Mouse (Mus musculus): ENCODE results near the gene Cadps.

The Cadps gene

DNA sequence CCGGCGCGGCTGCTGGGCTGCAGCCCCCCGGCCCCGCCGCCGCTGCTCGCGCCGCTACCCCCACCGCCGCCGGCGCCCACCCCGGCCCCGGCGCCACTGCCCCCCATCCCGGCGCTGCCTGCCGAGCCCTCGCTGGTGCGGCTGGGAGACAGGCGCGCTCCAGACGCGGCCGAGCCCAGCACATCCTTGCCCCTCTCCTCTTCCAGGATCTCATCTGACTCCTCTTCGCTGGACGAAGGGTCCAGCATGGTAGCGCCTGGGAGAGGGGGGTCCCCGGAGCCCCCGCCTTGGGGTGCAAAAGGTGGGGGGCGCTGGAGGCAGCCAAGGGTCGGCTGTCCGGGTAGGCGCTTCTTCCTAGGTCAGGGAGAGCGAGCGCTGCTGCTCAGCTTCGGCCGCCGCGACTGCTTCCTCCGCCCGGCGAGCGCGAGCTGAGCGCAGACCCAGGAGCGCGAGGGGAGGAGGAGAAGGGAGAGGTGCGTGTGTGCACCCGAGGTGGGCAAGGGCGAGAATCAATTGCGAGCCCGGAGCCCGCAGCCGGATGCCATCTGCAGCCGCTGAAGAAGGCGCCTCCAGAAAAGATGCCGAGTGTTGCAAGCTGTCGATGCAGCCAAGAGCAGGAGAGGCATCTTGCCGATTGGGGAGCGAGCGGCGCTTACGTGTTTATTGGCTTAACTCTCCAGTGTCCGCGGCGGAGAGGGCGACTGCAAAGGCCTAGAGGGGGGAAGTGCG is at the start of gene Cadps:
Gene Cadps, minus strand, starts transcription at position 589 of the 729 bp plus-strand sequence.
- CTCF ChIA-PET, result no interaction called here

DNA sequence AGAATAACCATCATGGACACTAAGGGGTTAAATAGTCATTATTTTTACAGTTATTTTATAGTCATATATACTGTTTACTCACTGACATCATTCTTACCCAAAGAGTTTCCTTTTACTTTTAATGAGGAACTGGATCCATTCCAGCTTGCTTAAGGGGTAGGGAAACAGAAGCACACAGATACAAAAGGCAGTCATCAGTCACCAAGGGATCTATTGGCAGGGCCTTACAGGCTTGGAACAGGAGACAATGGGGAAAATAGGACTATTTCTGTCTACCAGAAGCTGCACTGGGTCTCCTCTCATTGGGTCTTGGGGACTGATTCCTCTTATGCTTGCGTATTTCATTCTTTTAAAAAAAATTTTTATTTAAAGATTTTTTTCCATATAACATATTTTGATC is 46.7 kb upstream of the Cadps start:
- CTCF ChIA-PET, result no interaction called here

DNA sequence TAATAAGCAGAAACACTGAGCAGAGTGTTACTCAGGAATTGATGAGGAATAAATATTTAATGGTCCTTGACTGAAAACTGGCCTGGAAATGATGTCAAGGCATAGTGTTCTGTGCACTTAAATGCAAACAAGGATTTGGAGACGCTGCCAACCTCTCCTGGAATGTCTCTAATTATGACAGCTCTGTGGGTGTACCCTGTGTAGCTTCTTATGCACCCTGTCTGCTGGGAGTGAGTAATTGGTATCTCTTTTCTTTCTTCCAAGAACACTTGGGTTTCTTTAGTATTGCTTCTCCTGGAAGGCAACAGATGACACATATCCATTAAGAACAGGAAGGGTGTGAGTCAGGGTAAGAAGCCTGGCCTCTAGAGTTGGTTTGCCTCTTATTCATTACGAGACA is 42.4 kb upstream of the Cadps start:
- CTCF ChIA-PET, result no interaction called here

DNA sequence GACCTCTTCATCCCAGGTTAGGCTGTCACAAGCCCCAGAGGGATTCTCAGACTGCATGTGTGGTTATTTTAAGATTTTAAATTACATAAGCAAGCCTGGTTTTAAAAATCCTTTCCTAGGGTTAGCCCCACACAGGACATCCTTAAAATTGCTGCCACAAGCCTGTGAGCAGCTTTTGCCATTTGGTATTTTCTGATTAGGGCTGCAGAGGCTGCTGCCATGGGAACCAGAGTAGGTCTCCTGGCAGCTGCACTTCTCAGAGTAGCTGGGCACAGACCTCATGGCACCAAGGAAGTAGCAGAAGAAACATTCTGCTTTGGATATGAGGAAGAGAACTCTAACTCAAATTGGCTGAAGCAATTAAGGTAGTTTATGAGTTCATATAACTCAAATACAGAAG is 21.0 kb upstream of the Cadps start:
- CTCF ChIA-PET, result no interaction called here

DNA sequence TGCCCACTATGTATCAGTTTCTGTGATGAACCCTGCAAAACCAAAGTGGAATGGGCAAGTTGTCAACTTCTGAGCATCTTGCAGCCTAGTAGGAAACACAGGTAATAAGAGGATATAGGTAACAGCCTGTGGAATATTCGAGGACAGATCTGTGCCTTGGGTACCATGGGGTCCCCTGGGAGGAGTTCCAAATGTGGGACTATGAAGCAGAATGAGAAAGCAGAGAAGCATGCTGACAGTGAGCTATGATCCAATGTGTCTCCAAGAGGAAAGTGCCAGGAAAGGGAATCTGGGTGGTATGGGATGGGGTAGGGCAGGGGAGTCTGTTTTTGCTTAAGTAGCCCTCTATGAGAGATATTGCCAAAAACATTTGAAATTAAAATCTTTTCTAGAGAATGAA is 16.6 kb upstream of the Cadps start:
- CTCF ChIA-PET, result no interaction called here

DNA sequence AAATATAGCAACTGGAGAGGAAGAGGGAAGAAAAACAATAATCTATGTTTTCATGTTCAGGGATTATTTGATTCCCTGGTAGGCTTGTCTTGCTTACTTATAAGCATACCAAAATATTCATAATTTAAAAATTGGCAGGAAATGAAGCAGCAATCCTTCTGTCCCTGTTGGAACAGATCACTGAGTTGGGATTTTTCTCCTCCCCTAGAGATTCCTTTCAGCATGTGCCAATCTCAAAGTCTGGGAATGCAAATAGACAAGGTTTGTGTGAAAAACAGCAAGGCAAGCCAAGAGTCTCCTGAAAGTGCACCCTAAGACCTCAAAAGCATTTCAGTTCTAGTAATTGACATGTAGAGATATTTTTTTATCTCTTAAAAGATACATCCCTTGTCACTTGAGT is 16.1 kb upstream of the Cadps start:
- CTCF ChIA-PET, result no interaction called here

DNA sequence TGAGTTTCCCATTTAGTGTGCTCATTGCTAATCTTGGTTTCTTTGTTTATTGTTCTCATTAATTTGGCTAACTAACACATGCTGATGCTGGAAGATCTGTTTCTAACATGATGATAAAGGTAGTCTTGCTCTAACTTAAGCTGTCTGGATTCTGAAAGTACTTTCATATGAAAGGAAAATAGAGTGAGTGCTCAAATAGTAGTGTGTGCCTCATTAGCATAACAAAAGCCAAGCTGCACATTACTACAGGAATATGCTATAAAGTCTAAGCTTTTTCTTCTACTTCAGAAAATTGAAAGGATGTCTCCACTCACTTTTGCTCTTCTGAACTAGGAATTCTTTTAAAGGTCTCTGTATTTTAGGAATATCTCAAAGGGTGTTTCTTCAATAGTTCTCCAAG is 15.4 kb upstream of the Cadps start:
- CTCF ChIA-PET, result no interaction called here

DNA sequence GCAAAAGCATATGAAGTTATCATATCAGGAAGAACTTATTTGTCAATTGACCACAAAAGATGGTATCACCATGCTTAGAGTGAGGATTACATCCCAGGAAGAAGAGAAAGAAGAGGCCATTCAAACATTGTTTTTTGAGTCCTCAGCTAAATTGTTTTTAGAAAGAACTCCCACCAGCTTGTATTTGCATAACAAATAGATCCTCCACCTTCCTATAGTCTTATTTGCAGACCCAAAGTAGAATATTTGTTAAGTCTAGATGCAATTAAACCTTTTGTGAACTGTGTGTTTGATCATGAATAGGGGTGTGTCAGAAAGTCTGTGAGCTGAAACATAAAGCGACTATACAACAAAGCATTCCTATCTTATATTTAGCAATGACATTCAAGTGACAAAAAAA is 15.0 kb upstream of the Cadps start:
- CTCF ChIA-PET, result no interaction called here

DNA sequence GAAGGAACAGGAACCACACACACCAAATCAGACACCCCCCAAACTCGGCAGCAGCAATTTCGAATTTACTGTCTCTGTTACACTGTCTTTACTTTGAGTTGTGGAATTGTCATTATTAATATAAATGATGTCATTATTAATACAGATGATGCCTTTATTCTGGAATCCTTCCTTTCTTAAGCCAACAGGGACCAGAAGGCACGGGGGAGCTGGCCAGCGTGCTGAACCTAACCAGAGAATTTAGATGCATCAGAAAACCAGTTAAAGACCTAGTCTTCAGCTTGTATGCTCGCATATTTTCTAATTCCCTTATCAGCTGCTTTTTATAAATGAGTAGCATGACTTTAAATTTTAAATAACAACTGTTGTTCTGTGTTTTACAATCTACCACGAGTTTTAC is 902 bp upstream of the Cadps start:
- CTCF ChIA-PET, result no interaction called here

DNA sequence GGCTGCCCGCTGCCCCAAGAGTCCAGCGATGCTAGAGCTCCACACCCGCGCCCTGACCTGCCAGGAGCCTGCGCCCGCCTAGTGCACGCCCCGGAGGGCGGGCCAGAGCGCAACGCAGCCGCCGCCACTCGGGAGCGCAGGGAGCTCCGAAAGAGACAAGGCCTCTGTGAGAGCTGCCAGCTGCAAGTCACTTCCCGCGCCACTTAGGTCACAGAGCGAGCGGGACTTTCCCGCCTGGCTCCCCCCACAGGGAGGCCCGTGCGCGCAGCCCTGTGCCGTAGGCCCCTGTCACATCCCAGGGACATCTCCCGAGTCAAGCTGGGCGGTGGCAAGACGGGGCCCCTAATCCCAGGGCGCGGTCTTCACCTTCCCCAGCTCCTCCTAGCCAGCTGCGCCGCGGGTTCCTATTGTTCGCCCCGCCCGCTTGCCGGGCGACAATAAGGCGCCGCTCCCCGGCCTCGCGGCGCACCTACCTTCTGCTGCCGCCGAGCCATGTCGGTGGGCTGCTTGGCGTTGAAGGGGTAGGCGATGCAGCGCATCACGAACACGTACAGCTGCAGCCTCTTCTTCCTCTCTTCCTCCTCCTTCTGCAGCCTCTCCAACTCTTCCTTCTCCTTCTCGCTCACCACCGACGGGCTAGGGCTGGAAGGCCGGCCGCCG is 918 bp downstream of the Cadps start:
- CTCF ChIA-PET, result no interaction called here

DNA sequence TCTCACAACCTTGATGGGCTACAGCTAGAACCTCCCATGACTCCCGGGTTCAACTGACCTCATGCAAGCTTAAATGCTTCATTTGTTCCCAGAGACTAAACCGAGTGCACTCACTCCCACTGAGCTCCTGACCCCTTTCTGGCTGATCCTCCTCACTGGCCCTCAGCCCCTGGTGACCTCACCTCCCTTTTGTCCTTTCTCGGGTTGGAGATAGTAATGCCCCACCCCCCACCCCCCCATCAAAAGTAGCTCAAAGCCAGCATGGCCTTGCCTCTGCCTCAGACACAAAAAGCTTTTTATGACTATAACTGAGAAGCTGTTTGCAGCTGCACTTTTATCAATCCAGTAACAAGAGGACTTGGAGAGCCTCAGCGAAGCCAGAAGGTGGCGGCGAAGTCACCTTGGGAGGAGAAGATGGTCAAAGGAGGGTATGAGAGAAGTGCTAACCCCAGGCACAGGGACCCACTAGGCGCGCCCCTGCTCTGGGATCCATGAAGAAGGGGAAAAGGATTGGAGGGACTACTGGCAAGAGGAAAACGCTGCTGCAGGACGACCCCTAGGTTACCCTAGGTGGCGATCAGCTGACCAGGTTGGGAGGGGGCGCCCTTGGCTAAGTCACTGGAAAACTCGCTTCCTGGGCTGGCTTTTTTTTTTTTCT is 1.6 kb downstream of the Cadps start:
- CTCF ChIA-PET, result no interaction called here

DNA sequence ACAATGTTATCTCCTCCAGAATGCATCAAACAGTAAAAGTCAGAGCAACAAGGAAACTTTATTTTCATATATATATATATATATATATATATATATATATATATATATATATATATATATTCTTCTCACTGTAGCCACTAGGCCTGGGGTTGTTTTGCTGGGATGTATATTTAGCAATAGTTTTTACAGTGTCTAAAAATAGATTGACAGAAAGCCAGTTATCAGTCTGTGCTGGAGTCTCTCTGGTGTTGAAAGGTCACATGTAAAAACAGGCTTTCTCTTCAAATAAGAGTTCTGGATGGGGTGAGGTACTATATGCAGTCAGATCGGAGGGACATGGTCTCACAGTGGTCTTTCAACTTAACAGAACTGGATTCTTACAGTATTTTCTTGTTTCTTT is 2.7 kb downstream of the Cadps start:
- CTCF ChIA-PET, result no interaction called here

DNA sequence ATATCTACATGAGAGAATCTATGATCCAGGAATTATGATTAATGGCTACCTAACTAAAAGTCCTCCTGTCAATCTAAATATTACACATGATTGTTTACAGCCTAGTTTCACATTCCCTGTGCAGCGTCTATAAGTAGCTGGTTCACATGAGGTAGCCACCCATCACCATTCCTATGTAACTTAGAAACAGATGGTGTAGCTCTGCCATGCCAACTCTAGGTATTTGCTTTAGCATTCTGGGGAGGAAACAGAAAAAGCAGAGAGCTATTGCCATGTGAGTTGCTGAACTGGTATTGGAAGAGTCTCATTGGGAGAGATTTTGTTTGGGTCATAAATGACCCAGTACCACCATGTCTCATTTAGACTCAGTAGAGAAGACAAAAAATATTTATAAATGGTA is 4.4 kb downstream of the Cadps start:
- CTCF ChIA-PET, result no interaction called here

DNA sequence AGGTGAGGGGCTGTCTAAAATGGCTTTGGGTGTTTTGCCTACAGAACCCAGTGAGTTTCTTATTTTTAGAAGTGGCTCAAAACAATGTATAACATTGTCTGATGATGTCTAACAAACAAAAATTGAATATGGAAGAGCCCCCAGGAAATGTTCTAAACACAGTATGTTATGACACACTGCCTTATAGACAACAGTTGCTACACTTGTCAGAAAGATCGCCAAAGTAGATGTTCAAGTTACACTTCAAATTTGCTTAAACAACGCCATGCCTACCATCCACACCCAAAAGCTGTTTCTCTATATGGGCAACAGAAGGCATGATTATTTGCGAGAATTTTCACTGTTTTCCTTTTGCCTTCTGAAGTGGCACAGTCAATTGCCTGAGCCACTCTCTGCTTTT is 10.8 kb downstream of the Cadps start:
- CTCF ChIA-PET, result no interaction called here

DNA sequence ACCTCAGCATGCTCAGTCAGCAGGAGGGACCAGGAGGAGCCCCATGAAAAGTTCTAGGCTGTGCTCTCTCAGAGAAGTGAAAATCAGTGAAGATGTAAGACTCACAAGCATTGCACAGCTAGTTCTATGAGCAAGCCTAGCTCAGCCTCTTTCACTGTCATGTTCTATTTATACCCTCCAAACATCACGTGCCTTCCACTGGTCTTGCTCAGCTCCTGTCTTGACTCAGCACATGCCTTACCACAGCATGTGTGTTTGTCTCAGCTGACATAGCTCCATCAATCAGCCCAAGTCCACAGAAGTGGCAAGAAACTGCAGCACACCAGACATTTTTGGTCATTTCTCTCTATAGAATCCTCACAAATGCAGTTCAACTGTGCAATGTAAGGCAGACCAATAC is 19.9 kb downstream of the Cadps start:
- CTCF ChIA-PET, result no interaction called here

DNA sequence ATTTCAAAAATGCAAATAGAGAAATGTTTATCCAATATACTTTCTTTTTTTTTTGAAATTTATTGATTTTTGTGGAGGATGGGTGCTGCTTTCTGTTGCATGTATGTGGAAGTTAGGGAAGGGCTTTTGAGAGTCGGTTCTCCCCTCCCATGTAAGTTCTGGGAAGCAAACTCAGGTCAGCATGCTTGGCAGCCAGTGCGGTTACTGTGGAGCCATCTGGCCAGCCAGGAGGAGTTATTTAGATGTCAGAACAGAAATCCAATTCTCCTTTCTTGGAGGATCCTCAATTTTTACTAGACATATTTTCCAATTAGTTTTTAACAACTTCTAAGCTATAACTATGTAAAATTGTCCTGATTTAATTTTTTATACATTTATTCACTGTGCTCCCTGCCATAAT is 21.8 kb downstream of the Cadps start:
- CTCF ChIA-PET, result no interaction called here

DNA sequence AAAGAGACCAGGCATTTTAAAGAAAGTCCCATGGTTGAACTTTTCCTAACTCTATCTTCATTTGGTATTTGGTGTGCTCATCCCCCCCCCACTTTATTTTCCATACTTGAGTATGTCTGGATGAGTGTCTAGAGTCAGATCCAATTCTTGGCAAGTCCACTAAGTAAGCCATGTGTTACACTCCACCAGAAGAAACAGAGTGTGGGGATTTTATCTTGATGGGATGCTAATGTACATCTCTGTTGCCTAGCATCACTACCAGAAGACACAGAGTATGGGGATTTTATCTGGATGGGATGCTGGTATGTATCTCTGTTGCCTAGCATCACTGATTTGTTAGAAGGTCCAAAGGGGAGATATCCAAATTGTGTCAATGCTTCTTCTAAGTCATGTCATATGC is 24.0 kb downstream of the Cadps start:
- CTCF ChIA-PET, result no interaction called here

DNA sequence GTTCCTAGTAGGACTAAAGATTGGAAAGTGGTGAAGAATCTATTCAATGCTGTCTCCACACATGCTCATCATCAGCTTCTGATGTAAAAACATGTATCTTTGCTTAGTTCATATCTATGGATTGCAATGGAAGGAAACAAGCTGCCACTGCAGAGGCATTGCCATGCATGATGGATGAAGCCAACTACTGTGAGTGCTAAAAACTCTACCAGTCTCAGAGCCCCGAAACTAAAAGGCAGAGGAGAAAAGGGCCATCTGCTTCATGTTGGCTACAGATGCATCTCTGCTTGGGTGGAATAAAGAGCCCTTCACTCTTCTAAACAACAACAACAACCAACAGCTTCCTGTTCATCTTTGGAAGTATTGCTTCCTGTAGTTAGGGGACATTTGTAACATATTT is 38.6 kb downstream of the Cadps start:
- CTCF ChIA-PET, result no interaction called here

DNA sequence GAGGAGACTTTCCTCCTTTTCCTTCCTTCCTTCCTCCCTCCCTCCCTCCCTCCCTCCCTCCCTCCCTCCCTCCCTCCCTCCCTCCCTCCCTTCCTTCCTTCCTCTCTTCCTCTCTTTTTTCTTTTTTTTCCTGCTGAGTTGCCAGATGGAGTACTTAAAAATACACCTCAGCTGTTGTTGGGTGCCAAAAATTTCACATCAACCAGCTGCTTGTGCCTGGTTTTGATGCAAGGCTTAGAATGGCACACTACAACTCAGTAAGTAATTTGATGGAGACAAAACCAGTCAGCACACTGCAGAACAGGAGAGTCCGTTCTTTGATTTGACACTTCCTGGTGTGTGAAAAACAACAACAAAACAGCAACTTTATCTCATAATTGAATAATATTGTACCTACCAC is 42.9 kb downstream of the Cadps start:
- CTCF ChIA-PET, result no interaction called here

DNA sequence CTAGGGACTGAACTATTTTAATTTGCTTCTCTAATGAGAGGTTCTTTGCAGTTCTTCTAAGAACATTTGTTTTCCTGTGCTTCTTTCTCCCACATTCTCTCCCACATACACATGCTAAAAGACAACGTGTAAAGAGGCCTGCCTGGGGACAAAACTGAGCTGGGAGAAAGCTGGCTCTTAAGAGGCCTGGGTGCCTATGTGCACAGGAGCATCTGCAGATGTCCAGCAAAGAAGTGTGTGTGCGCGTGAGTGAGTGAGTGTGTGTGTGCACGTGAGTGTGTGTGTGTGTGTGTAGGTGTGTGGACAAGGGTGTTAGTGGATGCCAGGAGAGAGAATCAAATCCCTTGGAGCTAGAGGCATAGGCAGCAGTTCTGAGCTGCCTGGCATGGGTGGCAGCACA is 44.9 kb downstream of the Cadps start:
- CTCF ChIA-PET, result no interaction called here

DNA sequence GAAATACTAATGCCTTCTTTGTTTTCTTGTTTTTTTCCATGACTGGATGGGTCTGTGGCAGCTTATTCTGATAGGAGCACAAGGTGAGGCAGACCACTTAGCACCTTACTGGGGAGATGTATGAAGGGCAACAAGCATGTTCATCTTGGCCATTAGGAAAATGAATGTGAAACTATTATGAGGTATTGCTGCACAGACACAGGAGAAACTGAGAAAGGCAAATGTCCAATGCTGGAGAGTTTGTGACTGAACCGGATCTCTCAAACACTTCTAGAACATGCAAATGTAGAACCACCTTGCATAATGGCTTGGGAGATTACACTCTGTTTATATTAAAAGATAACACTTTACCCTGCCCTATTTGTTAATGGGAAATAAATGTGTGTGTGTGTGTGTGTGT is 54.0 kb downstream of the Cadps start:
- CTCF ChIA-PET, result no interaction called here

DNA sequence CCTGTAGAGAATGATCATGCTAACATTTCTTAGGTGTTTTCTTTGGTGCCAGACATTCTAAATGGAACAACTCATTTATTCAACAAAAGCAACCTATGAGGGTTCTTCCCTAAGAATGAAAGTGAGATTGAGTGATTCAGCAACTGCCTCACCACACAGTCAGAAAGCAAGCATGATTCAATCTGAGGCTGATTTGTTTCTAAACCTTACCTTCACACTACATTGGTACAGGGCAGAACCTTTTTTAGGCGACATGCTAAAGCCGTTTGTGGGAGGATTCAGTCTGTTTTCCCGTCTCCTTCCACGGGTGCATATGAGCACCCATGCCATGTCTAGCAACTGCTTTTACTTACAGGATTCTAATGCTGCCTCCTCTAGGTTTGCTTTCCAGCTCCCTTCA is 69.6 kb downstream of the Cadps start:
- CTCF ChIA-PET, result no interaction called here

DNA sequence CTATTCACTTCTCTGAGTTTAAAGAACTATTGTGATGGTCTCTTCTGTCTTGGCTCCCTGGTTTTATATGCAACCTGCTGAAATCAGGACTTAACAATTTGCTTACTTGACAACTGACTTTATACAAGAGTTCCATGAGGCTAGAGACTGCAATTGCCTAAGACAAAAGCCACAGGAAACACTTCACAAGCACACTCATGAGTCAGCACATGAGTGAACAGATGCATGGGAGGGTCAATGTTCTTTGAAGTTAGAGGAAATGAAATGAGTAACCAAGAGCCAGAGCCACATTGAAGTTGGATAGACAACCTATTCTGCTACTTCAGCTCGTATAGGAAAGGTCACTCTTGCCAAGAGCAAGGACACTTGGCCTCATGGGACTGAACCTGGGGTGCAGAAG is 71.1 kb downstream of the Cadps start:
- CTCF ChIA-PET, result no interaction called here

DNA sequence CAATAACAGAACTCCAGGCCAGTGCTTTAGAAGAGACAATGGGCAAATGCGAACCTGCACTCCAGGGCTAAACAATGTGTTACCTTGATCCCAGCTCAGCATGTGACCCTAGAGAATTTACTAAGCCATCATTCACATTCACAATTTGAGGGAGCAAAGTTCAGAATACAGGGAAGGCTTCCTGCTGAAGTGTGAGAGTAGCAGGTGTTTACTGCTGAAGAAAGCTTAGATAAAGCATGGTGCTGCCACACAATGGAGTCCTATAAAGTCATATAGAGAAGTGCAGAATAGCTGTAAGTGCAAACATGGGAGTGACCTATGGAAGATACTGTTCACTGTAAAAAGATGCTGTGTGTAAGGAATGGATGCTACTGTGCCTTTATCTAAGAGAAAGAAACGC is 91.9 kb downstream of the Cadps start:
- CTCF ChIA-PET, result no interaction called here

Measured in spleen, embryonic (tissue).